In genomic region chr4:72437367-72437766, GRCm38 (mm10) we compare ENCODE assay signal across 21 mouse cellular contexts.
"Had no signal": no experiment of that assay in that cellular context is flagged by ENCODE, and none has a peak within 500 bp of the region (broad histone marks: within the 10 kb centered on the region; RNA-seq: fewer than 3 reads in every experiment).

No protein-coding gene starts in this region.

- ATAC-seq: forebrain, embryonic 13.5 days; forebrain, embryonic 14.5 days; forebrain, embryonic 15.5 days; forebrain, embryonic 16.5 days; forebrain, postnatal 0 days had no signal

- DNase-seq: cerebellum, adult 2 months; cerebellum, adult 8-10 months; cerebellum, adult 9-10 months; cerebellum, adult 9-11 months; cerebellum, postnatal 10 days; cerebellum, postnatal 14 days; cerebellum, postnatal 36 days; embryo, embryonic 11 days; forebrain, postnatal 0 days; gastrocnemius, adult 2 months; gastrocnemius, postnatal 10 days; gastrocnemius, postnatal 14 days; gastrocnemius, postnatal 25 days; gastrocnemius, postnatal 36 days; heart, adult 11 months; heart, adult 18-20 months; heart, adult 2 months had no signal
